Mouse (Mus musculus) small intestine, adult 2 months (tissue): Measurements from ENCODE around the gene Oxct1. TPM values are rescaled to one million over a fixed set of nuclear protein-coding genes. Genes with fewer than 3 reads are reported as not detected.
A peak's percentile ranks its signal among the peaks of the same experiment; 100 is the strongest.

Source experiments
- H3K27ac ChIP-seq: fragments of 200-500 bp; 2 replicates; pipeline ENCODE4 v1.5.1; 2012; ENCODE audit warnings: low read depth, low read length, control low read depth, inconsistent platforms; ENCODE audit not compliant: insufficient read depth
- H3K27me3 ChIP-seq: fragments of 200-500 bp; 2 replicates; pipeline ENCODE4 v1.6.1; 2012; ENCODE audit warnings: mild to moderate bottlenecking, moderate library complexity, low read length, inconsistent platforms; ENCODE audit not compliant: control insufficient read depth, insufficient read depth
- H3K36me3 ChIP-seq: fragments of 200-500 bp; 2 replicates; pipeline ENCODE4 v1.6.1; 2012; ENCODE audit warnings: mild to moderate bottlenecking, low read length, control low read depth, inconsistent platforms; ENCODE audit not compliant: control insufficient read depth, insufficient read depth
- H3K4me1 ChIP-seq: fragments of 200-500 bp; 2 replicates; pipeline ENCODE4 v1.6.1; 2012; ENCODE audit warnings: low read length, inconsistent platforms, mixed read lengths; ENCODE audit not compliant: control insufficient read depth, insufficient read depth, insufficient read length
- H3K4me3 ChIP-seq: fragments of 200-500 bp; 2 replicates; pipeline ENCODE4 v1.5.1; 2012; ENCODE audit warnings: low read depth, mild to moderate bottlenecking, control low read depth, inconsistent platforms, low read length, moderate library complexity
- CTCF ChIP-seq: fragments of 200-500 bp; IDR thresholded peaks from 2 replicates; pipeline ENCODE4 v1.5.1; 2012; ENCODE audit warnings: low read depth, mild to moderate bottlenecking, control low read depth, inconsistent platforms, low read length, moderate library complexity, mixed read lengths; ENCODE audit not compliant: insufficient replicate concordance, insufficient read length; ENCODE audit errors: extremely low read depth
- POLR2A ChIP-seq: fragments of 200-500 bp; IDR thresholded peaks from 2 replicates; pipeline ENCODE4 v1.6.1; 2012; ENCODE audit warnings: low read depth, mild to moderate bottlenecking, control low read depth, inconsistent platforms, low read length, moderate library complexity
- WGBS: fragments of 180-500 bp; shearing (Covaris S2); methylation state at CpG from one replicate; pipeline ENCODE4 v1.1.7; 2018; 5-methylcytosine and 5-hydroxymethylcytosine counted together
- polyA plus RNA-seq: library from polyadenylated mRNA; depleted of rRNA; stranded (reverse); fragments of >200 nt; gene quantifications from 2 replicates; pipeline ENCODE4 v1.2.3, GENCODE M21; 2012

The Oxct1 gene
- polyA plus RNA-seq, 1 experiment, result 20.7 TPM

- WGBS, result 85% methylated on average over 5 of the region's 5 CpGs
- no peak overlapping the region for H3K27ac ChIP-seq
- peaks cover 10% of the 10 kb centered on the region for H3K36me3 ChIP-seq
- H3K4me3 ChIP-seq, result no peak overlapping the region
- H3K27me3 ChIP-seq, result no peaks in the 10 kb centered on the region
- TF ChIP-seq CTCF (no peak), POLR2A (no peak)
- H3K4me1 ChIP-seq, result no peaks in the 10 kb centered on the region
These were observed 41.2 kb downstream of the Oxct1 start for GRCm38 (mm10) chr15:4067273-4067990.

- 89% methylated on average over 4 of the region's 4 CpGs for WGBS
- H3K4me3 ChIP-seq, result no peak overlapping the region
- peaks cover 3% of the 10 kb centered on the region; the same call in 1 of the 2 replicates for H3K36me3 ChIP-seq
- no peak overlapping the region for H3K27ac ChIP-seq
- H3K27me3 ChIP-seq, result no peaks in the 10 kb centered on the region
- no peak for TF ChIP-seq POLR2A
- no peak for TF ChIP-seq CTCF
- peaks cover 4% of the 10 kb centered on the region; the same call in 1 of the 2 replicates for H3K4me1 ChIP-seq
These were observed 51.8 kb downstream of the Oxct1 start for GRCm38 (mm10) chr15:4077978-4078377.

GRCm38 (mm10) chr15:4078785-4079184 lies 52.6 kb downstream of the Oxct1 start:
- Histone ChIP-seq H3K4me3 (no peak overlapping the region), H3K27me3 (no peaks in the 10 kb centered on the region), H3K27ac (no peak overlapping the region), H3K4me1 (peaks cover 4% of the 10 kb centered on the region; the same call in 1 of the 2 replicates), H3K36me3 (peaks cover 3% of the 10 kb centered on the region; the same call in 1 of the 2 replicates)
- TF ChIP-seq POLR2A (no peak), CTCF (no peak)
- 36% methylated on average over 5 of the region's 5 CpGs for WGBS

- 26% methylated on average over 13 of the region's 13 CpGs for WGBS
- Histone ChIP-seq H3K27me3 (no peaks in the 10 kb centered on the region), H3K4me3 (no peak overlapping the region), H3K27ac (peak overlapping the region; percentile 37; the same call in 1 of the 2 replicates), H3K4me1 (peaks cover 4% of the 10 kb centered on the region; the same call in 1 of the 2 replicates), H3K36me3 (peaks cover 3% of the 10 kb centered on the region; the same call in 1 of the 2 replicates)
- TF ChIP-seq CTCF (no peak), POLR2A (no peak)
These were observed 53.4 kb downstream of the Oxct1 start for GRCm38 (mm10) chr15:4079425-4080189.

GRCm38 (mm10) chr15:4085600-4086384 lies 59.6 kb downstream of the Oxct1 start:
- 65% methylated on average over 10 of the region's 10 CpGs for WGBS
- Histone ChIP-seq H3K4me1 (no peaks in the 10 kb centered on the region), H3K36me3 (0 out of 2 replicates have a peak, but pooled peaks cover 1% of the 10 kb centered on the region), H3K4me3 (no peak overlapping the region), H3K27ac (no peak overlapping the region), H3K27me3 (no peaks in the 10 kb centered on the region)
- TF ChIP-seq POLR2A (no peak), CTCF (no peak)

GRCm38 (mm10) chr15:4087446-4087845 lies 61.3 kb downstream of the Oxct1 start:
- 78% methylated on average over 4 of the region's 4 CpGs for WGBS

More at GRCm38 (mm10) chr15:4087446-4087845, 61.3 kb downstream of the Oxct1 start:
- Histone ChIP-seq H3K36me3 (peaks cover 14% of the 10 kb centered on the region), H3K4me1 (no peaks in the 10 kb centered on the region), H3K27me3 (no peaks in the 10 kb centered on the region), H3K4me3 (no peak overlapping the region), H3K27ac (no peak overlapping the region)
- TF ChIP-seq POLR2A (no peak), CTCF (no peak)
